Mouse (Mus musculus): ENCODE data around the gene Sec62. TPM values are rescaled to one million over a fixed set of nuclear protein-coding genes. Genes with fewer than 3 reads are reported as not detected.
A peak's percentile ranks its signal among the peaks of the same experiment; 100 is the strongest.

The Sec62 gene
- polyA plus RNA-seq, 1 experiment from 2014 or later: 60.5 TPM

GRCm38 (mm10) chr3:30772631-30773030 is 20.0 kb upstream of the Sec62 start:
- Histone ChIP-seq H3K9ac (no peak overlapping the region), H3K36me3 (no peaks in the 10 kb centered on the region), H3K4me1 (peaks cover 10% of the 10 kb centered on the region), H3K9me3 (replicated peaks) (no peaks in the 10 kb centered on the region), H3K27me3 (replicated peaks) (peaks cover 20% of the 10 kb centered on the region), H3K4me2 (no peak overlapping the region), H3K4me3 (no peak overlapping the region), H3K27ac (no peak overlapping the region)
- no peak for ATAC-seq
- 63% methylated on average over 4 of the region's 4 CpGs for WGBS (ENCODE audit: insufficient replicate concordance)

DNA sequence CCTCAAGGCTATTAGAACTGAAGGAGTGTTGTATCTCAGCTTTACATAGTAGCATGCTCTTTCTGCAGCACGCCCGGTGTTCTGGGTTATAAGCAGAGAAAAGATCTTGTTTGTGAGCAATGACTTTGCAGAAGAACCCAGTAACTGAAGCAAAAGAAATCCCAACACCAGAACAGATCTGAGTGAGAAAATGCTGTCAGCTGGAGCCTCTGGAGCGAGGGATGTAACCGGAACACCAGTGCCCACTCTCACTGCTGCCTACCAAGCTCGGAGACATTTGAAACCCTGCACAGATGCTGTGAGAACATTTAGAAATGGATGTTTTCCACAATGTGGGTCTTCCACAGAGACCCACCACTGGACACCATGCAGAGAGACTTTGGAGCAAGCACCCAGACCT is 18.0 kb upstream of the Sec62 start:
- no peak overlapping the region for H3K27ac ChIP-seq
- no peak for ATAC-seq
- peaks cover 13% of the 10 kb centered on the region for H3K4me1 ChIP-seq
- H3K9me3 ChIP-seq (replicated peaks): no peaks in the 10 kb centered on the region
- 84% methylated on average over 5 of the region's 5 CpGs for WGBS (ENCODE audit: insufficient replicate concordance)
- H3K9ac ChIP-seq: no peak overlapping the region
- H3K4me3 ChIP-seq: no peak overlapping the region
- peaks cover 20% of the 10 kb centered on the region for H3K27me3 ChIP-seq (replicated peaks)
- H3K4me2 ChIP-seq: no peak overlapping the region
- no peaks in the 10 kb centered on the region for H3K36me3 ChIP-seq

GRCm38 (mm10) chr3:30777984-30778383 is 14.7 kb upstream of the Sec62 start:
- WGBS (ENCODE audit: insufficient replicate concordance): 48% methylated on average over 5 of the region's 5 CpGs

DNA sequence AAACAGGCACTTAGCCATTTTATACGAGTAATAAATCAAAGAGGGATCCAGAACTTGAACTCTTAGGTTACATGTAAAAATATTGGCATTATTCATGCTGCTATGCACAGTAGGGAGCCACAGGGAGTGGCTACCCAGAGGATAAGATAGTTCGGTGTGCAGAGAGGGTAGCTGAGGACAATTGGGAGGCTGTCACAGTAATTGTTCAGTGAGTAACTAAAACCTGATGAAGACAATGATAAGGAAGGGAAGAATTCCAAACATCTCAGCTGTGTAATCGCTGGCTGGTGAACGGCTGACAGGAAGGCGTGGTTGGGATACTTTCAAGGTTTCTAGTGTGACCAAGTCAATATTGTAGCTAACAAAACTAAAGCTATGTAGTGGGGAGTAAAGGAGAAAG is 4.1 kb upstream of the Sec62 start:
- no peak overlapping the region for H3K4me2 ChIP-seq
- H3K27ac ChIP-seq: no peak overlapping the region
- no peaks in the 10 kb centered on the region for H3K36me3 ChIP-seq
- no peak overlapping the region for H3K4me3 ChIP-seq
- 0 out of 2 replicates have a peak, but pooled peaks cover 5% of the 10 kb centered on the region for H3K4me1 ChIP-seq
- peaks cover 8% of the 10 kb centered on the region; the same call in 1 of the 2 replicates for H3K27me3 ChIP-seq (replicated peaks)
- ATAC-seq: no peak
- H3K9me3 ChIP-seq (replicated peaks): no peaks in the 10 kb centered on the region
- no peak overlapping the region for H3K9ac ChIP-seq
- WGBS (ENCODE audit: insufficient replicate concordance): 38% methylated on average over 5 of the region's 5 CpGs

More at GRCm38 (mm10) chr3:30777984-30778383, 14.7 kb upstream of the Sec62 start:
- H3K36me3 ChIP-seq: no peaks in the 10 kb centered on the region
- no peak overlapping the region for H3K4me2 ChIP-seq
- ATAC-seq: peak; percentile 90
- H3K9ac ChIP-seq: no peak overlapping the region
- H3K9me3 ChIP-seq (replicated peaks): no peaks in the 10 kb centered on the region
- no peak overlapping the region for H3K27ac ChIP-seq
- no peak overlapping the region for H3K4me3 ChIP-seq
- H3K4me1 ChIP-seq: peaks cover 21% of the 10 kb centered on the region
- peaks cover 20% of the 10 kb centered on the region for H3K27me3 ChIP-seq (replicated peaks)

DNA sequence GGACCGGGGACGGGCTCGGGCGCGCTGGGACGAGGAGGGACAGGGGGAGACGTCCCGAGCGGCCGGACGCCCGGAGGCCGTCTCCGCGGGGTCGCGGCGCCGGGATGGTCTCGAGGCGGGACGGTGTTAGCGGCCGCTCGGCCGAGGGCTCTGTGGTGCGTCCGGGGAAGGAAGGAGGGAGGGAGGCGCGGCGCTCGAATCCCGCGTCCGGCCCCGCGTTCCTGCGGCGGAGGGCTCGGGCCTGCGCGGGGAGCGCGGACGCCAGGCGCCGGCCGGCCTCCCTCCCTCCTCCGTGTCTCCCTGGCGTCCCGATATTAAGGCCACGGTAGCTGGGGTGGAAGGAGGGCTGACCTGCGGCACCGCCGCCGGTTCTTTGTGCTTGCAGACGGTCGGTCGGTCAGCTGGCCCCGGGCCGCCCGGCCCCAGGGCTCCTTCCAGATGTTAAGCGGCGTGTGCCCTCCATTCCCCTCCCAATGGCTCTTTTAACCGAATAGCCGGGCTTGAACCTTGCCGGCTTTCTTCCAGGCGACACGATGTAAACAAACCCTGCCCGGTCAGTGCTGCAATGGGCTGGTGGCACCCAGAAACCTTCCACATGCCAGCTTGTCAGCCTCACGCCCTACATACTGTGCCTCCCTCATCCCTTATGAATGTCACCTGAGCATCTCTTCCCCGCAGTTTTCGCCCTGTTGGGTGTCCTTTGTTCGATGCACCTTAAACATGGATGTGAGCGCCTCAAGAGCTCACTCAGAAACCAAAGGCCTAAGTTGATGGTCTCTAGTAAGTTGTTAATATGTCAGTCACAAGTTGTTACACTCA is 937 bp downstream of the Sec62 start:
- Histone ChIP-seq H3K4me1 (peaks cover 26% of the 10 kb centered on the region), H3K9me3 (replicated peaks) (no peaks in the 10 kb centered on the region), H3K27me3 (replicated peaks) (peaks cover 3% of the 10 kb centered on the region; the same call in 1 of the 2 replicates), H3K36me3 (0 out of 2 replicates have a peak, but pooled peaks cover 3% of the 10 kb centered on the region), H3K4me3 (peak overlapping the region; percentile 99), H3K27ac (peak overlapping the region; percentile 87), H3K9ac (peak overlapping the region; percentile 95), H3K4me2 (peak overlapping the region; percentile 79)
- peak; percentile 76 for ATAC-seq
- WGBS (ENCODE audit: insufficient replicate concordance): under 1% methylated on average over 57 of the region's 75 CpGs

GRCm38 (mm10) chr3:30802171-30802570 is 9.5 kb downstream of the Sec62 start:
- Histone ChIP-seq H3K4me1 (no peaks in the 10 kb centered on the region), H3K9ac (no peak overlapping the region), H3K4me2 (no peak overlapping the region), H3K4me3 (no peak overlapping the region), H3K27me3 (replicated peaks) (no peaks in the 10 kb centered on the region), H3K9me3 (replicated peaks) (no peaks in the 10 kb centered on the region), H3K27ac (no peak overlapping the region), H3K36me3 (peaks cover 59% of the 10 kb centered on the region)
- WGBS (ENCODE audit: insufficient replicate concordance): 88% methylated on average over 3 of the region's 3 CpGs
- ATAC-seq: no peak

- Histone ChIP-seq H3K9me3 (replicated peaks) (no peaks in the 10 kb centered on the region), H3K27me3 (replicated peaks) (no peaks in the 10 kb centered on the region), H3K4me1 (no peaks in the 10 kb centered on the region), H3K27ac (no peak overlapping the region), H3K4me2 (no peak overlapping the region), H3K36me3 (peaks cover 77% of the 10 kb centered on the region), H3K4me3 (no peak overlapping the region), H3K9ac (no peak overlapping the region)
- 70% methylated on average over 3 of the region's 3 CpGs for WGBS (ENCODE audit: insufficient replicate concordance)
- no peak for ATAC-seq
Observed at GRCm38 (mm10) chr3:30812881-30813280, 20.2 kb downstream of the Sec62 start.

DNA sequence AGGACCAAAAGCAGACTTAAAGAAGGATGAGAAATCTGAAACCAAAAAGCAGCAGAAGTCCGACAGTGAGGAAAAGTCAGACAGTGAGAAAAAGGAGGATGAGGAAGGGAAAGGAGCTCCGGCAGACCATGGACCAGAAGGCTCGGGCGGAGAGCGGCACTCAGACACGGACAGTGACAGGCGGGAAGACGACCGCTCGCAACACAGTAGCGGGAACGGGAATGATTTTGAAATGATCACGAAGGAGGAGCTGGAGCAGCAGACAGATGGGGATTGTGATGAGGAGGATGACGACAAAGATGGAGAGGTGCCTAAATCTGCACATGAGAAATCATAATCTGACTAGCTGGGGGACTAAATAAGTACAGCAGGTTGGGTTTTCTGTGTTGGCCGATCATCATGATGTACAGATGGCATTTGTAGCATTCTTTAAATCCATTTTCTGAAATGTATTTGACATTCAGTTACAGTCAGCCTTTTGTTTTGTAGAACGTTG is 26.0 kb downstream of the Sec62 start:
- Histone ChIP-seq H3K4me2 (no peak overlapping the region), H3K4me3 (no peak overlapping the region), H3K36me3 (peaks cover 72% of the 10 kb centered on the region), H3K27me3 (replicated peaks) (no peaks in the 10 kb centered on the region), H3K27ac (no peak overlapping the region), H3K9me3 (replicated peaks) (no peaks in the 10 kb centered on the region), H3K9ac (no peak overlapping the region), H3K4me1 (no peaks in the 10 kb centered on the region)
- ATAC-seq: no peak
- 94% methylated on average over 16 of the region's 16 CpGs for WGBS (ENCODE audit: insufficient replicate concordance)

- 90% methylated on average over 8 of the region's 8 CpGs for WGBS (ENCODE audit: insufficient replicate concordance)
Observed at GRCm38 (mm10) chr3:30822163-30822562, 29.5 kb downstream of the Sec62 start.

DNA sequence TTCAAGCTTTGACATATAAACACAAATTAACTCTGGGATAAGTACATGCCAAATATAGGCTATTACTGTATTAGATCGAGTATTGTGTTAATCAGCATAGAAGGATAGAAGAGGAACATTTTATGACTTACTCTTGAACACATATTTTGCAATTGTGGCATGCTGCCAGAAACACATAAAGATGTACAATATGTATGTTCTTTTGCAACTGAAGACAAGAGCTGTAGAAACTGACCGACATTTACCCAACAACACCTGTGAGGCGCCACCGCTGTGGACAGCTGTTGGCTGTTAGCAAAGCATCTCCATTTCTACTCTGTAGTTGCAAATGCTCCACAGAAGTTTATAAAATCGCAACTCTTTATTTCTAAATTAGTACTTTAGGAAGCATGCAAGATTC is 33.4 kb downstream of the Sec62 start:
- H3K4me1 ChIP-seq: no peaks in the 10 kb centered on the region
- no peaks in the 10 kb centered on the region for H3K27me3 ChIP-seq (replicated peaks)
- no peak overlapping the region for H3K9ac ChIP-seq
- H3K36me3 ChIP-seq: peaks cover 13% of the 10 kb centered on the region
- no peak overlapping the region for H3K4me3 ChIP-seq
- ATAC-seq: no peak
- no peak overlapping the region for H3K4me2 ChIP-seq
- H3K27ac ChIP-seq: no peak overlapping the region
- no peaks in the 10 kb centered on the region for H3K9me3 ChIP-seq (replicated peaks)
- 85% methylated on average over 5 of the region's 5 CpGs for WGBS (ENCODE audit: insufficient replicate concordance)

More at GRCm38 (mm10) chr3:30822163-30822562, 29.5 kb downstream of the Sec62 start:
- no peak overlapping the region for H3K4me3 ChIP-seq
- H3K4me2 ChIP-seq: no peak overlapping the region
- H3K27ac ChIP-seq: no peak overlapping the region
- peaks cover 49% of the 10 kb centered on the region for H3K36me3 ChIP-seq
- H3K9me3 ChIP-seq (replicated peaks): no peaks in the 10 kb centered on the region
- no peaks in the 10 kb centered on the region for H3K4me1 ChIP-seq
- H3K27me3 ChIP-seq (replicated peaks): no peaks in the 10 kb centered on the region
- ATAC-seq: no peak
- H3K9ac ChIP-seq: no peak overlapping the region

GRCm38 (mm10) chr3:30831848-30832606 is 39.4 kb downstream of the Sec62 start:
- Histone ChIP-seq H3K4me1 (no peaks in the 10 kb centered on the region), H3K27me3 (replicated peaks) (no peaks in the 10 kb centered on the region), H3K4me2 (no peak overlapping the region), H3K27ac (no peak overlapping the region), H3K9me3 (replicated peaks) (no peaks in the 10 kb centered on the region), H3K4me3 (no peak overlapping the region), H3K36me3 (no peaks in the 10 kb centered on the region), H3K9ac (no peak overlapping the region)
- WGBS (ENCODE audit: insufficient replicate concordance): 51% methylated on average over 15 of the region's 15 CpGs
- no peak for ATAC-seq

DNA sequence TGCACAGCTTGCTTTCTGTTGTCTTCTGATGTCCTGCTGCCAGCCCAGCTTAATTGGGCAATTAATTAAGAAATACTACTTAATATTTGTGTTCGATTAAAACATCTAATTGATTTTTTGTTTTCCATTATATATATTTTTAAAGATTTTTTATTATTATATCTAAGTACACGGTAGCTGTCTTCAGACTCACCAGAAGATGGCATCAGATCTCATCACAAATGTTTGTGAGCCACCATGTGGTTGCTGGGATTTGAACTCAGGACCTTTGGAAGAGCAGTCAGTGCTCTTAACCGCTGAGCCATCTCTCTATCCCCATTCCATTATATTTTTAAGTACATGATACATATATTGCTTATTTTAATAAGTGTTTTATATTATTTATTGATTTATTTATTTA is 40.6 kb downstream of the Sec62 start:
- ATAC-seq: no peak
- Histone ChIP-seq H3K27me3 (replicated peaks) (no peaks in the 10 kb centered on the region), H3K4me3 (no peak overlapping the region), H3K4me1 (no peaks in the 10 kb centered on the region), H3K9me3 (replicated peaks) (no peaks in the 10 kb centered on the region), H3K9ac (no peak overlapping the region), H3K4me2 (no peak overlapping the region), H3K27ac (no peak overlapping the region), H3K36me3 (no peaks in the 10 kb centered on the region)
- 64% methylated on average over 3 of the region's 3 CpGs for WGBS (ENCODE audit: insufficient replicate concordance)

Data from liver, embryonic 12.5 days (tissue).